Mouse (Mus musculus): Measurements from ENCODE around the gene E130309D02Rik.

E130309D02Rik gene

GRCm38 (mm10) chr5:143314730-143315513 is at the start of gene E130309D02Rik:
Gene E130309D02Rik, minus strand, starts transcription at chr5:143315360.
- DNase-seq (ENCODE audit: low read depth, low spot score), result peak; percentile 85

- DNase-seq (ENCODE audit: low read depth, low spot score), result peak; percentile 71
Measured at GRCm38 (mm10) chr5:143363678-143364615, 48.8 kb upstream of the E130309D02Rik start.

- no peak for DNase-seq (ENCODE audit: low read depth, low spot score)
Measured at GRCm38 (mm10) chr5:143361428-143361827, 46.3 kb upstream of the E130309D02Rik start.

GRCm38 (mm10) chr5:143360000-143360399 is 44.8 kb upstream of the E130309D02Rik start:
- no peak for DNase-seq (ENCODE audit: low read depth, low spot score)

GRCm38 (mm10) chr5:143359263-143359662 is 44.1 kb upstream of the E130309D02Rik start:
- no peak for DNase-seq (ENCODE audit: low read depth, low spot score)

GRCm38 (mm10) chr5:143357564-143357963 is 42.4 kb upstream of the E130309D02Rik start:
- no peak for DNase-seq (ENCODE audit: low read depth, low spot score)

- peak; percentile 32 for DNase-seq (ENCODE audit: low read depth, low spot score)
Measured at GRCm38 (mm10) chr5:143356686-143357388, 41.7 kb upstream of the E130309D02Rik start, which contains the start of gene Grid2ip. Gene Grid2ip, plus strand, starts transcription at chr5:143357338.

- no peak for DNase-seq (ENCODE audit: low read depth, low spot score)
Measured at GRCm38 (mm10) chr5:143356017-143356416, 40.9 kb upstream of the E130309D02Rik start.

GRCm38 (mm10) chr5:143346367-143346766 is 31.2 kb upstream of the E130309D02Rik start:
- DNase-seq (ENCODE audit: low read depth, low spot score), result no peak

GRCm38 (mm10) chr5:143339603-143340002 is 24.4 kb upstream of the E130309D02Rik start:
- no peak for DNase-seq (ENCODE audit: low read depth, low spot score)

GRCm38 (mm10) chr5:143336559-143336958 is 21.4 kb upstream of the E130309D02Rik start:
- DNase-seq (ENCODE audit: low read depth, low spot score), result no peak

- no peak for DNase-seq (ENCODE audit: low read depth, low spot score)
Measured at GRCm38 (mm10) chr5:143335089-143335460, 19.9 kb upstream of the E130309D02Rik start.

- no peak for DNase-seq (ENCODE audit: low read depth, low spot score)
Measured at GRCm38 (mm10) chr5:143334418-143335088, 19.4 kb upstream of the E130309D02Rik start.

GRCm38 (mm10) chr5:143333872-143334271 is 18.7 kb upstream of the E130309D02Rik start:
- DNase-seq (ENCODE audit: low read depth, low spot score), result peak; percentile 79

- peak; percentile 87 for DNase-seq (ENCODE audit: low read depth, low spot score)
Measured at GRCm38 (mm10) chr5:143328690-143329495, 13.7 kb upstream of the E130309D02Rik start, which contains the start of gene Zdhhc4. Gene Zdhhc4, minus strand, starts transcription at chr5:143329256.

- DNase-seq (ENCODE audit: low read depth, low spot score), result no peak
Measured at GRCm38 (mm10) chr5:143317288-143317610, 2.1 kb upstream of the E130309D02Rik start.

- DNase-seq (ENCODE audit: low read depth, low spot score), result no peak
Measured at GRCm38 (mm10) chr5:143316605-143317287, 1.6 kb upstream of the E130309D02Rik start.

- no peak for DNase-seq (ENCODE audit: low read depth, low spot score)
Measured at GRCm38 (mm10) chr5:143315514-143315888, 341 bp upstream of the E130309D02Rik start.

GRCm38 (mm10) chr5:143314183-143314729 is 904 bp downstream of the E130309D02Rik start:
- no peak for DNase-seq (ENCODE audit: low read depth, low spot score)

All from forelimb bud, embryonic 11.5 days (tissue).